Mouse (Mus musculus) stomach, postnatal 0 days (tissue): ENCODE data around the gene Ubiad1.

Experiments
- CTCF ChIP-seq: IDR thresholded peaks from 2 replicates; pipeline ENCODE4 v1.5.1; 2016; ENCODE audit warnings: antibody characterized with exemption, low read depth, mild to moderate bottlenecking, moderate library complexity
- EP300 ChIP-seq: optimal IDR thresholded peaks from 2 replicates; pipeline ENCODE3; 2016; ENCODE audit warnings: antibody characterized with exemption

DNA sequence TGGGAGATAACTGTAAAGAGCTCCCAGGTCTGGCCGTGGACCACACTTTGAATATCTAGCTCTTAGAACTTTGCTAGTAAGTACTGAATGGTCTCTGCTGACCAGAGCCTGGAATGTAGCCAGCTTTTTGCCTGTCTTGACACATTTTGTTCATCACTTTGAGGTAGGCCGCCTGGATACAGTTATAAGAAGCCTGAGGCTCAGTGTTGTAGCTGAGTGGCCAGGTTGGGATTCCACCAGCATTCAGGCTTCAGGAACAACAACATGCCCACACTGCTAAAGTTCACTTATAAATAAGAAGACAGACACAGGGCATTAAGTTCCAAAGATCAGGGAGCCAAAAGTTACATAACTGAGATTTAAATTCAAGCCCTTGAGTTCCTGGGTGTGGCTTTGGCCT, 43.3 kb upstream of the Ubiad1 start:
- TF ChIP-seq CTCF (no peak), EP300 (no peak)
